Mouse (Mus musculus) CH12.LX (cell line): ENCODE results near the gene Dennd5a. TPM values are rescaled to one million over a fixed set of nuclear protein-coding genes. Genes with fewer than 3 reads are reported as not detected.

Source experiments
- DNase-seq: peaks from one replicate; pipeline ENCODE4 v3.0.0-alpha.2; 2013; ENCODE audit errors: extremely low read depth
- H3K27ac ChIP-seq: 2 replicates; pipeline ENCODE4 v1.5.1; 2012; ENCODE audit warnings: low read depth, mild to moderate bottlenecking, control low read depth, moderate library complexity; ENCODE audit not compliant: insufficient read depth
- H3K27me3 ChIP-seq: replicated peaks from 2 replicates; pipeline ENCODE3; 2012; ENCODE audit warnings: inconsistent platforms
- H3K36me3 ChIP-seq, 2 experiments: replicated peaks in 1 of 2; 2 replicates each; pipeline versions ENCODE3 to v1.6.1; 2012; ENCODE audit warnings: inconsistent platforms in 1 of 2, low read length in 1 of 2, mild to moderate bottlenecking in 1 of 2, mixed read lengths in 1 of 2, moderate library complexity in 1 of 2; ENCODE audit not compliant: control insufficient read depth in 1 of 2, insufficient read depth in 1 of 2
- H3K4me1 ChIP-seq, 2 experiments: 2 replicates each; pipeline ENCODE4 v1.6.1; 2012; ENCODE audit warnings: inconsistent platforms in 1 of 2, moderate library complexity in 1 of 2; ENCODE audit not compliant: insufficient read depth in 2 of 2, control insufficient read depth in 1 of 2
- H3K4me2 ChIP-seq: 2 replicates; pipeline ENCODE4 v1.6.1; 2012; ENCODE audit warnings: low read depth, mild to moderate bottlenecking, control low read depth; ENCODE audit not compliant: poor library complexity, insufficient read depth, severe bottlenecking
- H3K4me3 ChIP-seq, 3 experiments: fragments of 150-350 bp in 1 of 3; sonication (generic) in 1 of 3; replicated peaks in 1 of 3; 2 replicates each; pipeline versions ENCODE3 to v1.5.1; 2011 to 2012; ENCODE audit warnings: low read depth in 2 of 3, low read length in 2 of 3, mild to moderate bottlenecking in 2 of 3, moderate library complexity in 2 of 3, control low read depth in 1 of 3, improper control_type of control experiment in 1 of 3, inconsistent platforms in 1 of 3, mixed read lengths in 1 of 3; ENCODE audit not compliant: poor library complexity in 1 of 3
- H3K79me2 ChIP-seq: replicated peaks from 2 replicates; pipeline ENCODE4 v1.6.1; 2012; ENCODE audit warnings: mild to moderate bottlenecking, moderate library complexity; ENCODE audit not compliant: control insufficient read depth, poor library complexity, insufficient read depth, severe bottlenecking; ENCODE audit errors: extremely low read depth
- H3K9ac ChIP-seq: 2 replicates; pipeline ENCODE4 v1.6.1; 2012; ENCODE audit warnings: low read depth, mild to moderate bottlenecking, control low read depth, moderate library complexity; ENCODE audit not compliant: insufficient read depth
- H3K9me3 ChIP-seq: replicated peaks from 2 replicates; pipeline ENCODE3; 2012; ENCODE audit warnings: low read length, inconsistent platforms, mixed read lengths
- BHLHE40 ChIP-seq: IDR thresholded peaks from 2 replicates; pipeline ENCODE4 v1.6.1; 2011; ENCODE audit warnings: mild to moderate bottlenecking, low read depth, low read length, improper control_type of control experiment
- CHD1 ChIP-seq: IDR thresholded peaks from 2 replicates; pipeline ENCODE4 v1.6.1; 2012; ENCODE audit warnings: low read depth, low read length, improper control_type of control experiment, inconsistent platforms
- E2F4 ChIP-seq: IDR thresholded peaks from 2 replicates; pipeline ENCODE4 v1.6.1; 2011; ENCODE audit warnings: low read depth, low read length, improper control_type of control experiment; ENCODE audit not compliant: insufficient replicate concordance
- ELF1 ChIP-seq: IDR thresholded peaks from 2 replicates; pipeline ENCODE4 v1.6.1; 2014; ENCODE audit warnings: low read depth, mild to moderate bottlenecking, inconsistent platforms, low read length, improper control_type of control experiment
- EP300 ChIP-seq: IDR thresholded peaks from 2 replicates; pipeline ENCODE4 v1.6.1; 2011; ENCODE audit warnings: low read length, improper control_type of control experiment
- ETS1 ChIP-seq: conservative IDR thresholded peaks from 2 replicates; pipeline ENCODE4 v1.6.1; 2012; ENCODE audit warnings: low read depth, mild to moderate bottlenecking, inconsistent platforms, low read length, improper control_type of control experiment, moderate library complexity
- HCFC1 ChIP-seq: IDR thresholded peaks from 2 replicates; pipeline ENCODE4 v1.6.1; 2012; ENCODE audit warnings: low read depth, mild to moderate bottlenecking, inconsistent platforms, low read length, improper control_type of control experiment
- KAT2A ChIP-seq: IDR thresholded peaks from 2 replicates; pipeline ENCODE4 v1.6.1; 2012; ENCODE audit warnings: low read length, improper control_type of control experiment, inconsistent platforms; ENCODE audit not compliant: insufficient replicate concordance
- MAFK ChIP-seq: IDR thresholded peaks from 2 replicates; pipeline ENCODE4 v1.6.1; 2011; ENCODE audit warnings: low read length, improper control_type of control experiment; ENCODE audit not compliant: insufficient replicate concordance
- MAZ ChIP-seq: IDR thresholded peaks from 2 replicates; pipeline ENCODE4 v1.6.1; 2012; ENCODE audit warnings: low read depth, mild to moderate bottlenecking, inconsistent platforms, low read length, improper control_type of control experiment, moderate library complexity
- MXI1 ChIP-seq: IDR thresholded peaks from 2 replicates; pipeline ENCODE4 v1.6.1; 2011; ENCODE audit warnings: mild to moderate bottlenecking, low read depth, low read length, improper control_type of control experiment
- NELFE ChIP-seq: IDR thresholded peaks from 2 replicates; pipeline ENCODE4 v1.6.1; 2011; ENCODE audit warnings: low read depth, low read length, improper control_type of control experiment
- PAX5 ChIP-seq: IDR thresholded peaks from 2 replicates; pipeline ENCODE4 v1.6.1; 2012; ENCODE audit warnings: low read length, inconsistent platforms, mixed read lengths
- POLR2AphosphoS2 ChIP-seq: IDR thresholded peaks from 2 replicates; pipeline ENCODE4 v1.6.1; 2011; ENCODE audit warnings: low read depth, low read length, improper control_type of control experiment
- RCOR1 ChIP-seq: conservative IDR thresholded peaks from 2 replicates; pipeline ENCODE4 v1.6.1; 2012; ENCODE audit warnings: low read depth, mild to moderate bottlenecking, inconsistent platforms, low read length, improper control_type of control experiment
- SMC3 ChIP-seq: IDR thresholded peaks from 2 replicates; pipeline ENCODE4 v1.6.1; 2011; ENCODE audit warnings: low read depth, low read length, improper control_type of control experiment
- UBTF ChIP-seq: IDR thresholded peaks from 2 replicates; pipeline ENCODE4 v1.6.1; 2012; ENCODE audit warnings: low read depth, mild to moderate bottlenecking, inconsistent platforms, low read length, improper control_type of control experiment, moderate library complexity
- USF1 ChIP-seq: IDR thresholded peaks from 2 replicates; pipeline ENCODE4 v1.6.1; 2014; ENCODE audit warnings: low read depth, mild to moderate bottlenecking, inconsistent platforms, low read length, improper control_type of control experiment
- ZC3H11A ChIP-seq: IDR thresholded peaks from 2 replicates; pipeline ENCODE4 v1.6.1; 2012; ENCODE audit warnings: low read depth, mild to moderate bottlenecking, inconsistent platforms, low read length, improper control_type of control experiment
- ZKSCAN1 ChIP-seq: IDR thresholded peaks from 2 replicates; pipeline ENCODE4 v1.6.1; 2012; ENCODE audit warnings: low read depth, inconsistent platforms, low read length, improper control_type of control experiment, borderline replicate concordance
- ZMIZ1 ChIP-seq: IDR thresholded peaks from 2 replicates; pipeline ENCODE4 v1.6.1; 2012; ENCODE audit warnings: low read depth, mild to moderate bottlenecking, inconsistent platforms, low read length, improper control_type of control experiment
- ZNF384 ChIP-seq: IDR thresholded peaks from 2 replicates; pipeline ENCODE4 v1.6.1; 2012; ENCODE audit warnings: low read depth, low read length, improper control_type of control experiment, inconsistent platforms
- dilution Hi-C: fragments of 300-500 bp; cut with MboI; formaldehyde crosslinking; loops from 2 replicates; pipeline ENCODE4 v1.14.3; 2020; ENCODE audit warnings: low sequenced_read_pairs; ENCODE audit not compliant: extremely low pct_unique_long_range_greater_than_20kb, extremely low pct_ligation_motif_present
- in situ Hi-C: fragments of 300-500 bp; cut with MboI; formaldehyde crosslinking; loops from 3 replicates; pipeline ENCODE4 v1.14.3; 2019; ENCODE audit warnings: low sequenced_read_pairs, low pct_ligation_motif_present, low pct_unique_long_range_greater_than_20kb, mixed read lengths
- polyA plus RNA-seq: library from polyadenylated mRNA; unstranded; fragments of >175 nt; gene quantifications from 2 replicates; pipeline ENCODE4 v1.2.1, GENCODE M21; 2012; ENCODE audit warnings: low read depth; ENCODE audit not compliant: insufficient read length
- total RNA-seq, 2 experiments: library from RNA; depleted of rRNA; stranded (reverse); fragments of 300-350 nt in 1 of 2; fragments of >200 nt in 1 of 2; gene quantifications; 2 replicates each; pipeline ENCODE4 v1.2.3; 2012 to 2014

The Dennd5a gene
- total and polyA plus RNA-seq, 3 experiments: 20.7 to 29.5 (median 24.6) TPM

GRCm38 (mm10) chr7:109873170-109873569, 87.1 kb downstream of the Dennd5a start:
- TF ChIP-seq RCOR1 (no peak), ETS1 (no peak), HCFC1 (no peak), ZKSCAN1 (no peak), MAFK (no peak), EP300 (no peak), NELFE (no peak), ZMIZ1 (no peak), SMC3 (no peak)
- dilution Hi-C loops (no loop called here), in situ Hi-C loops (no loop called here)
- Histone ChIP-seq H3K4me2 (no peak overlapping the region), H3K9me3 (no peaks in the 10 kb centered on the region), H3K9ac (no peak overlapping the region), H3K27me3 (no peaks in the 10 kb centered on the region), H3K79me2 (no peaks in the 10 kb centered on the region), H3K4me3 (no peak overlapping the region), H3K27ac (no peak overlapping the region), H3K4me1 (peaks cover 3 to 11% of the 10 kb centered on the region in 2 experiments; a peak in 3 of 4 replicates), H3K36me3 (no peaks in the 10 kb centered on the region)
- DNase-seq: no peak

GRCm38 (mm10) chr7:109871232-109871631, 89.0 kb downstream of the Dennd5a start:
- no peaks in the 10 kb centered on the region for H3K79me2 ChIP-seq

More at GRCm38 (mm10) chr7:109871232-109871631, 89.0 kb downstream of the Dennd5a start:
- no peak overlapping the region for H3K4me3 ChIP-seq
- no peaks in the 10 kb centered on the region for H3K9me3 ChIP-seq
- dilution Hi-C loops (no loop called here), in situ Hi-C loops (no loop called here)
- H3K36me3 ChIP-seq: no peaks in the 10 kb centered on the region
- no peak overlapping the region for H3K27ac ChIP-seq
- H3K9ac ChIP-seq: no peak overlapping the region
- H3K4me1 ChIP-seq: peaks cover 3 to 11% of the 10 kb centered on the region in 2 experiments; a peak in 3 of 4 replicates
- H3K4me2 ChIP-seq: no peak overlapping the region
- DNase-seq: no peak
- TF ChIP-seq CHD1 (no peak), POLR2AphosphoS2 (no peak), BHLHE40 (no peak), SMC3 (no peak), USF1 (no peak), E2F4 (no peak), ZC3H11A (no peak), NELFE (no peak), UBTF (no peak), MAZ (no peak), RCOR1 (no peak), ETS1 (no peak), MXI1 (no peak), PAX5 (no peak), ELF1 (no peak), ZNF384 (no peak), KAT2A (no peak)
- H3K27me3 ChIP-seq: no peaks in the 10 kb centered on the region
